Mouse (Mus musculus) stomach, postnatal 0 days (tissue): ENCODE data around the gene Tnfsf18. TPM values are rescaled to one million over a fixed set of nuclear protein-coding genes. Genes with fewer than 3 reads are reported as not detected.

Source experiments
- ATAC-seq: fragments of 200-750 bp; cut with Nextera tagmentation; 2 replicates; pipeline ENCODE4 v1.8.0; 2017; ENCODE audit not compliant: low FRiP score, low TSS enrichment
- DNase-seq: peaks from one replicate; pipeline ENCODE4 v3.0.0-alpha.2; 2016; ENCODE audit warnings: low spot score
- H3K27ac ChIP-seq: fragments of 300-500 bp; sonication (generic); replicated peaks from 2 replicates; pipeline ENCODE4 v1.5.1; 2014; ENCODE audit warnings: mild to moderate bottlenecking, control low read depth
- H3K27me3 ChIP-seq: fragments of 300-500 bp; sonication (generic); 2 replicates; pipeline ENCODE4 v1.6.1; 2014; ENCODE audit warnings: low read length; ENCODE audit not compliant: control insufficient read depth, insufficient read depth
- H3K36me3 ChIP-seq: fragments of 300-500 bp; sonication (generic); 2 replicates; pipeline ENCODE4 v1.6.1; 2014; ENCODE audit warnings: low read length, mixed read lengths; ENCODE audit not compliant: control insufficient read depth, insufficient read depth
- H3K4me1 ChIP-seq: fragments of 300-500 bp; sonication (generic); replicated peaks from 2 replicates; pipeline ENCODE4 v1.6.1; 2014; ENCODE audit warnings: antibody characterized with exemption; ENCODE audit not compliant: control insufficient read depth, insufficient read depth
- H3K4me2 ChIP-seq: fragments of 300-500 bp; sonication (generic); replicated peaks from 2 replicates; pipeline ENCODE4 v1.6.1; 2014; ENCODE audit warnings: low read depth, mild to moderate bottlenecking, control low read depth, moderate library complexity
- H3K4me3 ChIP-seq: fragments of 300-500 bp; sonication (generic); 2 replicates; pipeline ENCODE4 v1.5.1; 2014; ENCODE audit warnings: low read depth, low read length, control low read depth
- H3K9ac ChIP-seq: fragments of 300-500 bp; sonication (generic); 2 replicates; pipeline ENCODE4 v1.6.1; 2014; ENCODE audit warnings: mild to moderate bottlenecking, low read length, control low read depth, mixed read lengths
- H3K9me3 ChIP-seq: fragments of 300-500 bp; sonication (generic); 2 replicates; pipeline ENCODE4 v1.6.1; 2016; ENCODE audit warnings: low read length; ENCODE audit not compliant: control insufficient read depth
- CTCF ChIP-seq: IDR thresholded peaks from 2 replicates; pipeline ENCODE4 v1.5.1; 2016; ENCODE audit warnings: antibody characterized with exemption, low read depth, mild to moderate bottlenecking, moderate library complexity
- EP300 ChIP-seq: optimal IDR thresholded peaks from 2 replicates; pipeline ENCODE3; 2016; ENCODE audit warnings: antibody characterized with exemption
- WGBS: fragments of 180-500 bp; shearing (Covaris S2); extraction: QIAGEN DNeasy Blood & Tissue Kit; methylation state at CpG from one replicate; pipeline ENCODE4 v1.1.7; 2014; 5-methylcytosine and 5-hydroxymethylcytosine counted together
- polyA plus RNA-seq: library from polyadenylated mRNA; unstranded; fragments of >200 nt; fragmentation: Nextera tagmentation; extraction: Ambion mirVana; gene quantifications from 2 replicates; pipeline ENCODE4 v1.2.1, GENCODE M21; 2015

Tnfsf18 gene
- polyA plus RNA-seq, 1 experiment from 2014 or later = not detected

DNA sequence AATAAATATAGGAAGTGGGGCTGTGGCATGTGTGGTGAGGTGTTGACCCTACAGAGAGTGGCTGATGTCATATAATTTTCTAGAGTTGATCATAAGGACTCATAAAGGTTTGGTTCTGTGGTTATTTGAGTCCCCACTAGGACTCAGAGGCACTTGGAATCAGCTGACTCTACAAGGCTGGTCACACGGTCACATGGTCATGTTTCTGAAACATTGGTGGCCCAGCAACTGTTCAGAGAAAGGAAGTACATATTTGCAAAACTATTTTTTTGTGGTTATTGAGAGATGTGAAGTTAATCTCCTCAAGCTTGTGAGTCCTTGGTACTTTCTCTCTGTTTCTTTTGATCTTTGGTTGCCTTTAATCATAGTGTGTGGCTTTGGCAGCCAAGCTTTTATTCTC lies 14.6 kb upstream of the Tnfsf18 start:
- ATAC-seq = no peak
- no peak overlapping the region for H3K27ac ChIP-seq
- H3K9ac ChIP-seq = no peak overlapping the region
- TF ChIP-seq EP300 (no peak), CTCF (no peak)
- no peak overlapping the region for H3K4me2 ChIP-seq
- no peaks in the 10 kb centered on the region for H3K36me3 ChIP-seq
- no peak for DNase-seq
- H3K4me1 ChIP-seq = no peaks in the 10 kb centered on the region
- WGBS = 85% methylated on average over 1 of the region's 1 CpGs
- no peaks in the 10 kb centered on the region for H3K27me3 ChIP-seq
- no peak overlapping the region for H3K4me3 ChIP-seq
- no peaks in the 10 kb centered on the region for H3K9me3 ChIP-seq

DNA sequence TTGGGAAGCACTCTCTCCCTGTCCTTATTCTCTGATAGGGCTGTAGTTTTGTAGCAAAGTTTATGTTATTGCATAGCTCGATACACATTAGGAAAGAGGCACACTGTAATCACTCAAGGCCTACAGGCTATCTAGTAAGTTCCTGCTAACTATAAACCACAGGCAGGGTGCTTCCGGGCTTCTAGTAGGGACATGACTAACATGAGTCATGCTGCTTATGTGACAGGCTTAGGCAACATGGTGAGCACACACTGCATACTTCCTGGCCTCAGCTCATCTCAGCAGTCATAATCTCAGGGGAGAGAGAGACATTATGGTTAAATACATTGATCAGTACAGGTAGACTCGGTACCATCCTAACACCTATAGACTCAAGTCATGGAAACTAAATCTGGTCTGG lies 12.2 kb upstream of the Tnfsf18 start:
- Histone ChIP-seq H3K9ac (no peak overlapping the region), H3K27me3 (no peaks in the 10 kb centered on the region), H3K4me3 (no peak overlapping the region), H3K36me3 (no peaks in the 10 kb centered on the region), H3K4me2 (no peak overlapping the region), H3K27ac (no peak overlapping the region; the same call in 1 of the 2 replicates), H3K4me1 (no peaks in the 10 kb centered on the region), H3K9me3 (no peaks in the 10 kb centered on the region)
- DNase-seq = no peak
- TF ChIP-seq EP300 = no peak
- no peak for TF ChIP-seq CTCF
- peak; percentile 71 for ATAC-seq
- WGBS = 63% methylated on average over 3 of the region's 3 CpGs

DNA sequence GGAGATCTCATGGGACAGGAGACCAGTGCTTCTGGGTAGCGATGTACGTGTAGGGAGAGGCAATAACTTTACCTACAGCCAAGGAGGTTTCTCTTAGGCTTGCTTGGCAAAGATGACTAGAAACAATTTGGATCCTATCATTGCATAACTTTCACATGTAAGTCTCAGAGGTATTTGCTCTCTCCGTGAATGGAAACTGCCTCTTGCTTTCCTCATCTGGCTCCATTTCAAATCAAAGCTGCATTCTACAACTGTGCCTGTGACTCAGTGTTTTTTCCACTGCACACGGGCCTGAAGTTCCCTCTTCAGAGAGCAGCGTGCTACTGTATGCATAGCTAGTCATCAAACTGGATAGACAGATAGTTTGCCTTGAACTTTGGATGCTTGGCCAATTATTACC lies 7.4 kb upstream of the Tnfsf18 start:
- Histone ChIP-seq H3K27me3 (no peaks in the 10 kb centered on the region), H3K4me1 (no peaks in the 10 kb centered on the region), H3K36me3 (no peaks in the 10 kb centered on the region), H3K4me3 (no peak overlapping the region), H3K27ac (no peak overlapping the region), H3K9ac (no peak overlapping the region), H3K9me3 (no peaks in the 10 kb centered on the region), H3K4me2 (no peak overlapping the region)
- 61% methylated on average over 5 of the region's 5 CpGs for WGBS
- DNase-seq = no peak
- ATAC-seq = no peak
- no peak for TF ChIP-seq EP300
- TF ChIP-seq CTCF = no peak

DNA sequence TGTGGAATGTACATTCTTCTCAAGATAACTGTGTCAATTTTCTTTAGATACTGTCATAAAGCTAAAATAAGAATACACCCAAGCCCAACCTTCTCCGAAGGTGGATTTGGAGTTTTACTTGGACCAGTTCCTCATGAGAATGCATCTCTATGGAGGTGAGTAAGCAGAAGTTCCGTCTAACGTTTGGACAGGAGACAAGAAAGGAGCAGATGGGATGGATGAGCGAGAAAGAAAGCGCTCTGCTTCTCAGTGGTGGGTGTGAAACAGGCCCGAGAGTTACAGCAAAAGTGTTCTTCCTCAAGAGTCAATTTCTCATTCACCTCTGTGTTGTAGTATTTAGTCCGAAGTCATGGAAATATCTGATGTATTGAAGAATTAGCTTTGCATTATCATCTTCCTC lies 2.7 kb upstream of the Tnfsf18 start:
- Histone ChIP-seq H3K4me2 (no peak overlapping the region), H3K4me3 (no peak overlapping the region), H3K27ac (no peak overlapping the region), H3K27me3 (no peaks in the 10 kb centered on the region), H3K9ac (no peak overlapping the region), H3K4me1 (no peaks in the 10 kb centered on the region), H3K36me3 (no peaks in the 10 kb centered on the region), H3K9me3 (no peaks in the 10 kb centered on the region)
- 81% methylated on average over 7 of the region's 7 CpGs for WGBS
- TF ChIP-seq EP300 = no peak
- no peak for TF ChIP-seq CTCF
- DNase-seq (no peak), ATAC-seq (no peak)

DNA sequence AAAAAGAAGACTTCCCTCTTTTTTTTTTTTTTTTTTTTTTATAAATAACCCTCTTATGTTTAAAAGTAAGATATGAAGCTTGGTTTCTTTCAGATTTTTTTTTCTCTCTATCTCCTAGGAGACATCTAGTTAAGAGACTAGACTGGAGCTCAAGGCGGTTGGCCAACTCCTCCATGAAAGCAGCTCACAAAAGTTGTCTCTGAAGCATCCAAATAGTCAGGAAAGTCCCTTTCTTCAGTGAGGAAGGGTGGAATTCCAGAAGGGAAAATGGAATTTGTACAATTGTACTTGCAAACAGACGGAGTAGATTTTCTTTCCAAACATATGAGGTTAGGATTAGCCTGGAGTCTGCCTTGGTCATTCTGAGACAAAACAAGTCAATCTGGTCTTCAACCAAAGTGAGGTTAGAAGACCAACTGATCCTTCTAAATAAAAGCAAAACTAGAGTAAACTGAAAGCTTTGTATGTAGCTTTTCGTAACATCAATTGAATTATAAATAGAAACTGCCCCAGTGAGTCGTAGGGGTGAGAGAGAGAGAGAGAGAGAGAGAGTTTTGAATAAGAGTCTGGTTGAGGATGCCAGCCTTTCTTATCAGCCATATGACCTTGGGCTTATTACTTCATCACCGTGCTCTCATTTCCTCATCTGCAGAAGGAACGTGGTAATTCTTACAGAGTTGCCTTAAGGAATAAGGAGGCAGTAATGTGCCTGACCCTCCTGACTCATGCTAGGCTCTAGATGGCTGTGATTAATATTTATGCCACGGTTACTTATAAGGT lies 2.6 kb downstream of the Tnfsf18 start:
- no peak for TF ChIP-seq CTCF
- TF ChIP-seq EP300 = no peak
- no peaks in the 10 kb centered on the region for H3K4me1 ChIP-seq
- H3K36me3 ChIP-seq = no peaks in the 10 kb centered on the region
- no peak overlapping the region for H3K4me2 ChIP-seq
- no peak for ATAC-seq
- H3K9me3 ChIP-seq = no peaks in the 10 kb centered on the region
- no peak overlapping the region for H3K27ac ChIP-seq
- no peak for DNase-seq
- 33% methylated on average over 7 of the region's 7 CpGs for WGBS
- no peaks in the 10 kb centered on the region for H3K27me3 ChIP-seq
- no peak overlapping the region for H3K4me3 ChIP-seq
- H3K9ac ChIP-seq = no peak overlapping the region

DNA sequence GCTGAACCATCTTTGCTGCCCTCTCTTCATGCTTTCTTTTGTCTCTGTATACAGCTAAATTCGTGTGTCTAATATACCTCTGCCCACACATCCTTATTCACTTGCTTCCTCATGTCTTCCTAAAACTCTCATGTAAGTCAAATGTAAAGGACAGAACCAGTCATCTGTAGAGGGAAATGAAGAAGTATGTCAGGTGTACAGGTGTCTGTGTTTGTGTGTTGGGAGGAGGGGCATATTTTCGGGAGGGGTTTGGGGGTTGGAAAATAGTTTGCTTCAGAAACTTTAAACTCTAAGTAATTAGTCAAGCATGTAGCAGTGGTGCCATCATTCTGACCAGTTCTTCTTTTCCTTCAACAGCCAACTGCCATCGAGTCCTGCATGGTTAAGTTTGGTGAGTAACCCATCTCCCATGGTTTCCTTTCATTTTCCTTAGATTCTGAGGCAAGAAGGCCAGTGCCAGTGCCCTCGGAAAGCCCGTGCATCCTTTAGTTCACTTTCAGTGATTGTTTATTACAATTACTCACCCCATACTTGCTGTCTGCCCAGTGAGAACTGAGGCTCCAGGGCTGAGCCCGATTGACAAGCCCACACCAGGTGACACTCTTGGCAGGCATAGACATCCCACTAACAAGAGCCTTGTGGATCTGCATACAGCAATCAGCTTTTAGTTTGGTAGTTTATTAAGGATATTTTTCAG lies 5.8 kb downstream of the Tnfsf18 start:
- Histone ChIP-seq H3K4me3 (no peak overlapping the region), H3K4me1 (no peaks in the 10 kb centered on the region), H3K36me3 (no peaks in the 10 kb centered on the region), H3K9me3 (no peaks in the 10 kb centered on the region), H3K27ac (no peak overlapping the region), H3K27me3 (no peaks in the 10 kb centered on the region), H3K9ac (no peak overlapping the region), H3K4me2 (no peak overlapping the region)
- DNase-seq = no peak
- ATAC-seq = no peak
- 74% methylated on average over 6 of the region's 6 CpGs for WGBS
- TF ChIP-seq CTCF = no peak
- no peak for TF ChIP-seq EP300
